Mouse (Mus musculus) liver, embryonic 15.5 days (tissue): ENCODE data around the gene Serpinb6b. TPM values are rescaled to one million over a fixed set of nuclear protein-coding genes. Genes with fewer than 3 reads are reported as not detected.
A peak's percentile ranks its signal among the peaks of the same experiment; 100 is the strongest.

Experiments used
- ATAC-seq: fragments of 200-750 bp; cut with Nextera tagmentation; 2 replicates; pipeline ENCODE4 v1.8.0; 2017; ENCODE audit warnings: moderate number of reproducible peaks, mild to moderate bottlenecking, moderate library complexity; ENCODE audit not compliant: insufficient read depth
- H3K27ac ChIP-seq: fragments of 300-500 bp; sonication (generic); replicated peaks from 2 replicates; pipeline ENCODE4 v1.5.1; 2015; ENCODE audit warnings: mild to moderate bottlenecking, inconsistent platforms
- H3K27me3 ChIP-seq: fragments of 300-500 bp; sonication (generic); 2 replicates; pipeline ENCODE4 v1.6.1; 2015; ENCODE audit warnings: mild to moderate bottlenecking, inconsistent platforms
- H3K36me3 ChIP-seq: fragments of 300-500 bp; sonication (generic); replicated peaks from 2 replicates; pipeline ENCODE4 v1.6.1; 2015; ENCODE audit warnings: moderate library complexity, mild to moderate bottlenecking, inconsistent platforms
- H3K4me1 ChIP-seq: fragments of 300-500 bp; sonication (generic); replicated peaks from 2 replicates; pipeline ENCODE4 v1.6.1; 2015; ENCODE audit warnings: inconsistent platforms
- H3K4me2 ChIP-seq: fragments of 300-500 bp; sonication (generic); 2 replicates; pipeline ENCODE4 v1.6.1; 2015; ENCODE audit warnings: moderate library complexity, mild to moderate bottlenecking, inconsistent platforms
- H3K4me3 ChIP-seq: fragments of 300-500 bp; sonication (generic); replicated peaks from 2 replicates; pipeline ENCODE4 v1.5.1; 2015; ENCODE audit warnings: mild to moderate bottlenecking, inconsistent platforms
- H3K9ac ChIP-seq: fragments of 300-500 bp; sonication (generic); 2 replicates; pipeline ENCODE4 v1.6.1; 2015; ENCODE audit warnings: moderate library complexity, mild to moderate bottlenecking, inconsistent platforms
- H3K9me3 ChIP-seq: fragments of 300-500 bp; sonication (generic); replicated peaks from 2 replicates; pipeline ENCODE4 v1.6.1; 2016; ENCODE audit warnings: inconsistent platforms
- WGBS: fragments of 180-500 bp; shearing (Covaris S2); methylation state at CpG from one replicate; pipeline ENCODE4 v1.1.7; 2015; ENCODE audit warnings: mixed read lengths; ENCODE audit not compliant: insufficient replicate concordance; 5-methylcytosine and 5-hydroxymethylcytosine counted together
- polyA plus RNA-seq: library from polyadenylated mRNA; unstranded; fragments of >200 nt; fragmentation: Nextera tagmentation; extraction: Ambion mirVana; gene quantifications from 2 replicates; pipeline ENCODE4 v1.2.1, GENCODE M21; 2015

The Serpinb6b gene
- polyA plus RNA-seq, 1 experiment from 2014 or later: 4.6 TPM

GRCm38 (mm10) chr13:33005501-33006075 lies 40.6 kb downstream of the Serpinb6b start:
- Histone ChIP-seq H3K27me3 (no peaks in the 10 kb centered on the region), H3K27ac (peak overlapping the region; percentile 91), H3K9ac (no peak overlapping the region), H3K9me3 (no peaks in the 10 kb centered on the region), H3K4me2 (peak overlapping the region; percentile 87; the same call in 1 of the 2 replicates), H3K36me3 (no peaks in the 10 kb centered on the region), H3K4me1 (peaks cover 32% of the 10 kb centered on the region), H3K4me3 (no peak overlapping the region)
- no peak for ATAC-seq
- 58% methylated on average over 2 of the region's 2 CpGs for WGBS

GRCm38 (mm10) chr13:33006555-33006954 lies 41.5 kb downstream of the Serpinb6b start:
- H3K4me2 ChIP-seq: no peak overlapping the region
- WGBS: 72% methylated on average over 3 of the region's 3 CpGs
- H3K27ac ChIP-seq: no peak overlapping the region
- H3K9me3 ChIP-seq: no peaks in the 10 kb centered on the region
- no peaks in the 10 kb centered on the region for H3K36me3 ChIP-seq
- ATAC-seq: no peak
- H3K9ac ChIP-seq: no peak overlapping the region
- H3K4me3 ChIP-seq: no peak overlapping the region
- no peaks in the 10 kb centered on the region for H3K27me3 ChIP-seq
- peaks cover 32% of the 10 kb centered on the region for H3K4me1 ChIP-seq

- no peak overlapping the region for H3K27ac ChIP-seq
- 69% methylated on average over 1 of the region's 1 CpGs for WGBS
- no peak overlapping the region for H3K9ac ChIP-seq
Measured at GRCm38 (mm10) chr13:33012395-33012794, 47.4 kb downstream of the Serpinb6b start.

GRCm38 (mm10) chr13:33013271-33013670 lies 48.3 kb downstream of the Serpinb6b start:
- ATAC-seq: no peak
- Histone ChIP-seq H3K4me3 (no peak overlapping the region), H3K9ac (no peak overlapping the region), H3K9me3 (no peaks in the 10 kb centered on the region), H3K36me3 (no peaks in the 10 kb centered on the region), H3K4me2 (no peak overlapping the region), H3K27ac (no peak overlapping the region), H3K4me1 (no peaks in the 10 kb centered on the region), H3K27me3 (no peaks in the 10 kb centered on the region)
- 53% methylated on average over 2 of the region's 2 CpGs for WGBS

More at GRCm38 (mm10) chr13:33012395-33012794, 47.4 kb downstream of the Serpinb6b start:
- no peaks in the 10 kb centered on the region for H3K27me3 ChIP-seq
- H3K36me3 ChIP-seq: no peaks in the 10 kb centered on the region
- no peaks in the 10 kb centered on the region for H3K9me3 ChIP-seq
- H3K4me3 ChIP-seq: no peak overlapping the region
- H3K4me2 ChIP-seq: no peak overlapping the region
- no peaks in the 10 kb centered on the region for H3K4me1 ChIP-seq
- no peak for ATAC-seq

- H3K4me2 ChIP-seq: no peak overlapping the region
- H3K4me1 ChIP-seq: 0 out of 2 replicates have a peak, but pooled peaks cover 2% of the 10 kb centered on the region
- no peak overlapping the region for H3K9ac ChIP-seq
- H3K27me3 ChIP-seq: no peaks in the 10 kb centered on the region
- no peaks in the 10 kb centered on the region for H3K9me3 ChIP-seq
- ATAC-seq: no peak
- no peaks in the 10 kb centered on the region for H3K36me3 ChIP-seq
- 88% methylated on average over 1 of the region's 1 CpGs for WGBS
- H3K27ac ChIP-seq: no peak overlapping the region
- H3K4me3 ChIP-seq: no peak overlapping the region
Measured at GRCm38 (mm10) chr13:33022371-33022770, 57.4 kb downstream of the Serpinb6b start.

GRCm38 (mm10) chr13:33026427-33027057 lies 61.5 kb downstream of the Serpinb6b start:
- H3K4me3 ChIP-seq: no peak overlapping the region
- no peaks in the 10 kb centered on the region for H3K27me3 ChIP-seq
- no peaks in the 10 kb centered on the region for H3K9me3 ChIP-seq
- H3K9ac ChIP-seq: no peak overlapping the region
- ATAC-seq: no peak
- no peaks in the 10 kb centered on the region for H3K36me3 ChIP-seq
- H3K4me1 ChIP-seq: 0 out of 2 replicates have a peak, but pooled peaks cover 2% of the 10 kb centered on the region
- no peak overlapping the region for H3K27ac ChIP-seq
- 58% methylated on average over 1 of the region's 1 CpGs for WGBS
- H3K4me2 ChIP-seq: no peak overlapping the region

- 62% methylated on average over 2 of the region's 2 CpGs for WGBS
- H3K9me3 ChIP-seq: no peaks in the 10 kb centered on the region
- no peak within 1 kb of the TSS for H3K27ac ChIP-seq
- no peak within 1 kb of the TSS for H3K4me2 ChIP-seq
- H3K27me3 ChIP-seq: no peaks in the 10 kb centered on the region
- H3K4me1 ChIP-seq: 0 out of 2 replicates have a peak, but pooled peaks cover 2% of the 10 kb centered on the region
- H3K36me3 ChIP-seq: no peaks in the 10 kb centered on the region
- H3K9ac ChIP-seq: no peak within 1 kb of the TSS
- no peak for ATAC-seq
- no peak within 1 kb of the TSS for H3K4me3 ChIP-seq
Measured at GRCm38 (mm10) chr13:33027244-33027643, 62.2 kb downstream of the Serpinb6b start, which contains the start of gene Serpinb9b. TSS of gene Serpinb9b (plus strand) at chr13:33027416.

GRCm38 (mm10) chr13:33028146-33028545 lies 63.1 kb downstream of the Serpinb6b start:
- Histone ChIP-seq H3K36me3 (no peaks in the 10 kb centered on the region), H3K4me1 (0 out of 2 replicates have a peak, but pooled peaks cover 2% of the 10 kb centered on the region), H3K27me3 (no peaks in the 10 kb centered on the region), H3K9me3 (no peaks in the 10 kb centered on the region), H3K27ac (no peak overlapping the region), H3K9ac (no peak overlapping the region), H3K4me3 (no peak overlapping the region), H3K4me2 (no peak overlapping the region)
- WGBS: 36% methylated on average over 2 of the region's 2 CpGs
- ATAC-seq: no peak

- H3K4me3 ChIP-seq: no peak overlapping the region
- H3K9ac ChIP-seq: no peak overlapping the region
- H3K36me3 ChIP-seq: no peaks in the 10 kb centered on the region
- H3K27ac ChIP-seq: no peak overlapping the region
- no peak for ATAC-seq
- no peaks in the 10 kb centered on the region for H3K9me3 ChIP-seq
- 0 out of 2 replicates have a peak, but pooled peaks cover 2% of the 10 kb centered on the region for H3K4me1 ChIP-seq
- 53% methylated on average over 2 of the region's 2 CpGs for WGBS
- H3K27me3 ChIP-seq: no peaks in the 10 kb centered on the region
- H3K4me2 ChIP-seq: no peak overlapping the region
Measured at GRCm38 (mm10) chr13:33028550-33028949, 63.5 kb downstream of the Serpinb6b start.
